Mouse (Mus musculus) CD8-positive naive resting alpha-beta T cell, adult 2 months (primary cell): ENCODE measurements at regions not wholly inside any gene's neighbourhood (a gene's known extent, or its start where the extent isn't known, plus 50 kb on each side); places are given as distances from the start of the nearest gene placed in this dataset.

Experiments used
- DNase-seq, 2 experiments: peaks; one replicate each; pipeline ENCODE4 v3.0.0; 2022; ENCODE audit warnings: low read depth in 2 of 2, low spot score in 2 of 2

- no peak for DNase-seq
Measured at GRCm38 (mm10) chr3:144137483-144137882, 67.5 kb downstream of the Lmo4 start.

GRCm38 (mm10) chr3:144136432-144136831 lies 68.6 kb downstream of the Lmo4 start:
- no peak for DNase-seq

- no peak for DNase-seq
Measured at GRCm38 (mm10) chr3:144135646-144136045, 69.4 kb downstream of the Lmo4 start.

GRCm38 (mm10) chr3:144128042-144128441 lies 77.0 kb downstream of the Lmo4 start:
- DNase-seq = no peak

- no peak for DNase-seq
Measured at GRCm38 (mm10) chr3:144124353-144124752, 80.7 kb downstream of the Lmo4 start.

GRCm38 (mm10) chr3:144123361-144124072 lies 81.5 kb downstream of the Lmo4 start:
- no peak for DNase-seq

GRCm38 (mm10) chr3:144119076-144119475 lies 85.9 kb downstream of the Lmo4 start:
- no peak for DNase-seq

GRCm38 (mm10) chr3:144113672-144114645 lies 91.1 kb downstream of the Lmo4 start:
- DNase-seq = no peak

GRCm38 (mm10) chr3:144110331-144111080 lies 94.5 kb downstream of the Lmo4 start:
- DNase-seq = no peak

- no peak for DNase-seq
Measured at GRCm38 (mm10) chr3:144109769-144110168, 95.3 kb downstream of the Lmo4 start.

- no peak for DNase-seq
Measured at GRCm38 (mm10) chr3:144108310-144108709, 96.7 kb downstream of the Lmo4 start.

GRCm38 (mm10) chr3:144107664-144108063 lies 97.4 kb downstream of the Lmo4 start:
- DNase-seq = no peak

- DNase-seq = no peak
Measured at GRCm38 (mm10) chr3:144104366-144104765, 100.7 kb downstream of the Lmo4 start.

- DNase-seq = no peak
Measured at GRCm38 (mm10) chr3:144099444-144099843, 105.6 kb downstream of the Lmo4 start.

- DNase-seq = no peak
Measured at GRCm38 (mm10) chr3:144098762-144099161, 106.3 kb downstream of the Lmo4 start.

- no peak for DNase-seq
Measured at GRCm38 (mm10) chr3:144091231-144091630, 113.8 kb downstream of the Lmo4 start.

- no peak for DNase-seq
Measured at GRCm38 (mm10) chr3:144089790-144090256, 115.2 kb downstream of the Lmo4 start.

- DNase-seq = no peak
Measured at GRCm38 (mm10) chr3:144088261-144088884, 116.6 kb downstream of the Lmo4 start.

- no peak for DNase-seq
Measured at GRCm38 (mm10) chr3:144087771-144088170, 117.2 kb downstream of the Lmo4 start.

- DNase-seq = no peak
Measured at GRCm38 (mm10) chr3:144086176-144086575, 118.8 kb downstream of the Lmo4 start.

GRCm38 (mm10) chr3:144079960-144080359 lies 125.1 kb downstream of the Lmo4 start:
- DNase-seq = no peak
